Mouse (Mus musculus): ENCODE measurements around the gene Gga3.

GRCm38 (mm10) chr11:115586403-115586802, 17.4 kb downstream of the Gga3 start:
- TF ChIP-seq CTCF (IDR thresholded peaks at IDR 0.05; ENCODE audit: borderline replicate concordance, control insufficient read depth, extremely low read depth, insufficient read depth, low read length, poor library complexity), result no peak
- no peak for TF ChIP-seq POLR2A (IDR thresholded peaks at IDR 0.05; ENCODE audit: control insufficient read depth, extremely low read depth, insufficient read depth, low read length, poor library complexity)

All from thymus, adult 2 months (tissue).